Mouse (Mus musculus) midbrain, embryonic 16.5 days (tissue): ENCODE results near the gene Tnip1. TPM values are rescaled to one million over a fixed set of nuclear protein-coding genes. Genes with fewer than 3 reads are reported as not detected.
A peak's percentile ranks its signal among the peaks of the same experiment; 100 is the strongest.

ENCODE experiments used
- ATAC-seq: fragments of 200-750 bp; cut with Nextera tagmentation; 2 replicates; pipeline ENCODE4 v1.8.0; 2017; ENCODE audit warnings: moderate TSS enrichment
- H3K27ac ChIP-seq: fragments of 300-500 bp; sonication (generic); 2 replicates; pipeline ENCODE4 v1.5.1; 2014; ENCODE audit warnings: mild to moderate bottlenecking, low read length, mixed read lengths
- H3K27me3 ChIP-seq: fragments of 300-500 bp; sonication (generic); 2 replicates; pipeline ENCODE4 v1.6.1; 2014; ENCODE audit warnings: low read depth, low read length, mixed read lengths; ENCODE audit not compliant: control insufficient read depth, insufficient read depth
- H3K36me3 ChIP-seq: fragments of 300-500 bp; sonication (generic); 2 replicates; pipeline ENCODE4 v1.6.1; 2014; ENCODE audit warnings: mild to moderate bottlenecking, low read length, moderate library complexity, mixed read lengths; ENCODE audit not compliant: control insufficient read depth, insufficient read depth
- H3K4me1 ChIP-seq: fragments of 300-500 bp; sonication (generic); 2 replicates; pipeline ENCODE4 v1.6.1; 2014; ENCODE audit warnings: mild to moderate bottlenecking, low read length, mixed read lengths; ENCODE audit not compliant: control insufficient read depth, insufficient read depth
- H3K4me2 ChIP-seq: fragments of 300-500 bp; sonication (generic); 2 replicates; pipeline ENCODE4 v1.6.1; 2014; ENCODE audit warnings: mild to moderate bottlenecking, low read length, mixed read lengths
- H3K4me3 ChIP-seq: fragments of 300-500 bp; sonication (generic); 2 replicates; pipeline ENCODE4 v1.5.1; 2014; ENCODE audit warnings: low read depth, mild to moderate bottlenecking, low read length, moderate library complexity, mixed read lengths
- H3K9ac ChIP-seq: fragments of 300-500 bp; sonication (generic); 2 replicates; pipeline ENCODE4 v1.6.1; 2014; ENCODE audit warnings: low read depth, low read length, mixed read lengths
- H3K9me3 ChIP-seq: fragments of 300-500 bp; sonication (generic); replicated peaks from 2 replicates; pipeline ENCODE4 v1.6.1; 2014; ENCODE audit warnings: mild to moderate bottlenecking, low read length, mixed read lengths; ENCODE audit not compliant: control insufficient read depth, poor library complexity, severe bottlenecking
- WGBS: fragments of 180-500 bp; shearing (Covaris S2); extraction: QIAGEN DNeasy Blood & Tissue Kit; methylation state at CpG from one replicate; pipeline ENCODE4 v1.1.7; 2014; 5-methylcytosine and 5-hydroxymethylcytosine counted together
- polyA plus RNA-seq: library from polyadenylated mRNA; unstranded; fragments of >200 nt; fragmentation: Nextera tagmentation; extraction: Ambion mirVana; gene quantifications from 2 replicates; pipeline ENCODE4 v1.2.1, GENCODE M21; 2015

Gene Tnip1
- polyA plus RNA-seq, 1 experiment from 2014 or later = 17.4 TPM

GRCm38 (mm10) chr11:54891341-54891740 is 71.4 kb downstream of the Tnip1 start:
- Histone ChIP-seq H3K4me3 (no peak overlapping the region), H3K9me3 (no peaks in the 10 kb centered on the region), H3K27me3 (no peaks in the 10 kb centered on the region), H3K4me1 (no peaks in the 10 kb centered on the region), H3K9ac (no peak overlapping the region), H3K36me3 (no peaks in the 10 kb centered on the region), H3K4me2 (no peak overlapping the region), H3K27ac (no peak overlapping the region)
- ATAC-seq = no peak
- WGBS = 82% methylated on average over 5 of the region's 5 CpGs

- 85% methylated on average over 6 of the region's 6 CpGs for WGBS
These were observed 74.8 kb downstream of the Tnip1 start for GRCm38 (mm10) chr11:54887927-54888326.

GRCm38 (mm10) chr11:54885406-54885805 is 77.3 kb downstream of the Tnip1 start:
- Histone ChIP-seq H3K27me3 (no peaks in the 10 kb centered on the region), H3K4me2 (no peak overlapping the region), H3K9me3 (no peaks in the 10 kb centered on the region), H3K27ac (no peak overlapping the region), H3K4me1 (no peaks in the 10 kb centered on the region), H3K4me3 (no peak overlapping the region), H3K36me3 (no peaks in the 10 kb centered on the region), H3K9ac (no peak overlapping the region)
- no peak for ATAC-seq
- WGBS = 96% methylated on average over 2 of the region's 2 CpGs

More at GRCm38 (mm10) chr11:54887927-54888326, 74.8 kb downstream of the Tnip1 start:
- ATAC-seq = no peak
- H3K4me2 ChIP-seq = no peak overlapping the region
- H3K36me3 ChIP-seq = no peaks in the 10 kb centered on the region
- no peaks in the 10 kb centered on the region for H3K4me1 ChIP-seq
- H3K9me3 ChIP-seq = no peaks in the 10 kb centered on the region
- H3K27ac ChIP-seq = no peak overlapping the region
- no peaks in the 10 kb centered on the region for H3K27me3 ChIP-seq
- no peak overlapping the region for H3K9ac ChIP-seq
- H3K4me3 ChIP-seq = no peak overlapping the region

- Histone ChIP-seq H3K9ac (no peak overlapping the region), H3K4me2 (no peak overlapping the region), H3K4me1 (no peaks in the 10 kb centered on the region), H3K4me3 (no peak overlapping the region), H3K27ac (no peak overlapping the region), H3K27me3 (no peaks in the 10 kb centered on the region), H3K36me3 (no peaks in the 10 kb centered on the region), H3K9me3 (no peaks in the 10 kb centered on the region)
- ATAC-seq = no peak
- 21% methylated on average over 5 of the region's 5 CpGs for WGBS
These were observed 77.8 kb downstream of the Tnip1 start for GRCm38 (mm10) chr11:54884937-54885336.

- H3K4me1 ChIP-seq = no peaks in the 10 kb centered on the region
- H3K4me2 ChIP-seq = no peak overlapping the region
- no peak overlapping the region for H3K4me3 ChIP-seq
- H3K9me3 ChIP-seq = no peaks in the 10 kb centered on the region
- no peaks in the 10 kb centered on the region for H3K27me3 ChIP-seq
- 83% methylated on average over 5 of the region's 5 CpGs for WGBS
- no peak for ATAC-seq
- no peak overlapping the region for H3K27ac ChIP-seq
- H3K9ac ChIP-seq = no peak overlapping the region
- H3K36me3 ChIP-seq = no peaks in the 10 kb centered on the region
These were observed 78.4 kb downstream of the Tnip1 start for GRCm38 (mm10) chr11:54884197-54884828.

- Histone ChIP-seq H3K4me2 (no peak overlapping the region), H3K9ac (no peak overlapping the region), H3K36me3 (no peaks in the 10 kb centered on the region), H3K4me3 (no peak overlapping the region), H3K9me3 (no peaks in the 10 kb centered on the region), H3K27ac (no peak overlapping the region), H3K27me3 (no peaks in the 10 kb centered on the region), H3K4me1 (no peaks in the 10 kb centered on the region)
- WGBS = 33% methylated on average over 8 of the region's 8 CpGs
- no peak for ATAC-seq
These were observed 80.0 kb downstream of the Tnip1 start for GRCm38 (mm10) chr11:54882671-54883070.

GRCm38 (mm10) chr11:54881051-54881474 is 81.7 kb downstream of the Tnip1 start:
- H3K4me3 ChIP-seq = no peak overlapping the region
- no peaks in the 10 kb centered on the region for H3K9me3 ChIP-seq
- no peak overlapping the region for H3K4me2 ChIP-seq
- H3K9ac ChIP-seq = no peak overlapping the region
- WGBS = 13% methylated on average over 2 of the region's 2 CpGs
- no peak for ATAC-seq
- H3K4me1 ChIP-seq = no peaks in the 10 kb centered on the region
- H3K27me3 ChIP-seq = no peaks in the 10 kb centered on the region
- H3K36me3 ChIP-seq = no peaks in the 10 kb centered on the region
- H3K27ac ChIP-seq = no peak overlapping the region

- whole genome bisulfite sequencing = 79% methylated on average over 10 of the region's 10 CpGs
- Histone ChIP-seq H3K36me3 (no peaks in the 10 kb centered on the region), H3K27me3 (no peaks in the 10 kb centered on the region), H3K27ac (no peak overlapping the region), H3K4me2 (no peak overlapping the region), H3K9me3 (no peaks in the 10 kb centered on the region), H3K4me1 (no peaks in the 10 kb centered on the region), H3K4me3 (no peak overlapping the region), H3K9ac (no peak overlapping the region)
- ATAC-seq = no peak
These were observed 82.8 kb downstream of the Tnip1 start for GRCm38 (mm10) chr11:54879922-54880321.

- no peaks in the 10 kb centered on the region for H3K9me3 ChIP-seq
- peak; percentile 54 for ATAC-seq
- no peak overlapping the region for H3K27ac ChIP-seq
- no peaks in the 10 kb centered on the region for H3K4me1 ChIP-seq
- no peak overlapping the region for H3K4me3 ChIP-seq
- H3K27me3 ChIP-seq = no peaks in the 10 kb centered on the region
- 38% methylated on average over 4 of the region's 4 CpGs for WGBS
- H3K4me2 ChIP-seq = no peak overlapping the region
- no peak overlapping the region for H3K9ac ChIP-seq
- H3K36me3 ChIP-seq = no peaks in the 10 kb centered on the region
These were observed 83.3 kb downstream of the Tnip1 start for GRCm38 (mm10) chr11:54879434-54879833.
